Mouse (Mus musculus) activated CD4-positive, CD25-positive, alpha-beta regulatory T cell, adult 9 weeks (primary cell): Measurements from ENCODE around the gene Tekt3. TPM values are rescaled to one million over a fixed set of nuclear protein-coding genes. Genes with fewer than 3 reads are reported as not detected.

Experiments used
- polyA plus RNA-seq: library from polyadenylated mRNA; unstranded; fragments of 100-300 nt; shearing (Covaris generic); gene quantifications from one replicate; pipeline ENCODE4 v1.2.1, GENCODE M21; 2017

Gene Tekt3
- polyA plus RNA-seq, result not detected

GRCm38 (mm10) chr11:63061446-63061845 is at the start of gene Tekt3:
Gene Tekt3, plus strand, starts transcription at chr11:63061654.

GRCm38 (mm10) chr11:63128784-63129183 is 67.3 kb downstream of the Tekt3 start, which contains the start of gene Pmp22:
Gene Pmp22, plus strand, starts transcription at chr11:63128982.

Other genes starting within 250 kb of the Tekt3 start
- 2.5 TPM for gene Trim16, start 241.4 kb upstream of the Tekt3 start, polyA plus RNA-seq
- gene Fbxw10, start 214.6 kb upstream of the Tekt3 start, polyA plus RNA-seq, result 4.4 TPM
- 57.3 TPM for gene Tvp23b, start 182.2 kb upstream of the Tekt3 start, polyA plus RNA-seq
- not detected for gene Cdrt4, start 110.5 kb upstream of the Tekt3 start, polyA plus RNA-seq
- gene Pmp22, start 67.3 kb downstream of the Tekt3 start, polyA plus RNA-seq, result 0.15 TPM